Mouse (Mus musculus) testis, postnatal 14 days (tissue): ENCODE data around the gene Eif3a.

Experiments used
- DNase-seq: peaks from one replicate; pipeline ENCODE4 v3.0.0; 2021; ENCODE audit warnings: low spot score

Eif3a gene

DNA sequence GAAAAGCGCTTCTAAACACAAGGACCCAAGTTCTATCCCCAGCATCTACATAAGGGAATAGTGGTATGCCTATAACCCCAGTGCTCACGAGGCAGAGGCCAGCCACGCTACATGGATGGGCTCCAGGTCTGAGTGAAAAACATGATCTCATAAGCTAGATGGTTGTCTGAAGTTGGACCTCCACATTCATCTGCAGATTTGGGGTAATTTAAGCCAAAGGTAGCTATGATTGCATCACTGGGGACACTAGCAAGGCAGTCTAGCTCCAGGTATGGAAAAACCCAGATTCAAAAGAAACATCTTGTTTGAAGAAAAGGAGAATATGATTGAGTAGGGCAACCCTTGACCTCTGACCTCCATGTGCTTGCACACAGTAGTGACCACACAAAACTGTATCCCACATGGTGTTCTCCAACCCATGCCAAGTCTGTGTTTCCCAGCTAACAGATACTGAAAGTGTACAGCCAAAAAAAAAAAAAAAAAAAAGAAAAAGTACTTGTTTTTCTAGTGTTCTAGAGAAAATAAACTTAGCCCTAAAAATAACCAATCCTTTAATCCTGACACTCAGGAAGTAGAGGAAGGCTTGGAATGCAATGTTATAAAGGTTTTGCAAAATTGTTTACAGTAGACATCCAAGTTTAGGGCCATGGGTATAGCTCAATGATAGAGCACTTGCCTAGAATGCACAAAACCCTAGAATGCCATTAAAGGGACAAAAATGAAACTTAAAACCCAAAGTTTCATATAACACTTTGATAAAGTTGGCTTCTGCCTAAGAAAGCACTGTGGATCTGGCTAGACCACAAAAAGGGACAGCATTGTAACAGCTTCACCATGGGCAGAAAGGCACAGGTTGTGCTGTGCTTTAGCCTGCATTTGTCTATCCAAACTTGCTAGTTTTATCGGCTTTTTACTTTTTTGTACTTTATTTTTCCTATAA is 31.3 kb downstream of the Eif3a start:
- DNase-seq = no peak

DNA sequence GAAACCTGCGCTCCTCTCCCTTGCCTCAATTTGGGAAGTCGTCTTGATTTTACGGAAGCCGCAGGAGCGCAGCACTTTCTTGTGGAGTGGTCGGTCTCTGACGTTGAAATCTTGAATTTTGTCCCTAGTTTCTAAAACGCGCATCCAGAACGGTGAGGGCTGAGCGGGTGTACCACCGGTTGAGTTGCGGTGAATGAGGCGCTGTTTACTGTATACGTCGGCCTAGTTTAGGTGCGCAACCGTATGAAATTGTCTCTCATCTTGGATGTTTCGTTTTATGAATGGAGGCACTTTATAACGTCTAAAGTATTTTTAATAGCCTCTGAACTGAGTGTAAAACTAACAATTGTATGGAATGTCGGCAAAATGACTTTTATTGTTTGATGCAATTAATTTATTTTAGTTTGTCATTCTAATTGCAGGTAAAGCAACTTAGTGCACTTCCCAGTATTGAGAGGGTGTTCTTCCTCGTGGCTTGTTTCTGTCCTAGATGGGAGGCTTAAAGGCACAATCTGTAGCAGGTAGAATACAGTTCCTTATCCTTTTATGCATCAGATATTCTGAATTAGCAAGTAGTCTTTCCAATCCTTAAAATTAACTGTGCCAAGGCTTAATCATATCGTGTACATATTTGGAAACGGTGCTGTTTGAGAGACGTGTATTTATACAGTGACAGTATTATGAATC is 33.2 kb downstream of the Eif3a start:
- no peak for DNase-seq

DNA sequence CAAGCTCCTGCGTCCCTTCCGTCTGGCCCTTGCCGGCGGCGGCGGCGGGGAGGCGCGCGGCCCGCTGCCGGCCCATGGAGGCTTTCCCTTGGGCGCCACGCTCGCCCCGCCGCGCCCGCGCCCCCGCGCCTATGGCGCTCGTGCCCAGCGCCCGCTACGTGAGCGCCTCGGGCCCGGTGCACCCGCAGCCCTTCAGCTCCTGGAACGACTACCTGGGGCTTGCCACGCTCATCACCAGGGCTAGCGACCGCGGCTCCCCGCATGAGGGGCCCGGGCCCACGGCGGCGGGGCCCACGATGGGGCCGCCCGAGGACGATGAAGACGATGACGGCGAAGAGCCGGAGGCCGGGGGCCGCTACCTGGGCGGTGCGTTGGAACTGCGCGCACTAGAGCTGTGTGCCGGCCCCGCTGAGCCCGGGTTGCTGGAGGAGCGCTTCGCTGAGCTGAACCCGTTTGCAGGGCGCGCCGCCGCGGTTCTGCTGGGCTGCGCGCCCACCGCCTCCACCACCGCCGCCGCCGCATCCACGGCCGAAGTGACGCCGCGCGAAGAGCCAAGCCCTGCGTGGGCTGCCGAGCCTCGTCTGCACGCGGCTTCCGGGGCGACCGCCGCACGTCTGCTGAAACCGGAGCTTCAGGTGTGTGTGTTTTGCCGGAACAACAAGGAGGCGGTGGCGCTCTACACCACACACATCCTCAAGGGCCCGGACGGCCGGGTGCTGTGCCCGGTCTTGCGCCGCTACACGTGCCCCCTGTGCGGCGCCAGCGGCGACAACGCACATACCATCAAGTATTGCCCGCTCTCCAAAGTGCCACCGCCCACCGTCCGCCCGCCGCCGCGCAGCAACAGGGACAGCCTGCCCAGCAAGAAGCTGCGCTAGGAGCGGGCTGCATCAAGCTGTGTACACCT is 34.0 kb downstream of the Eif3a start:
- DNase-seq = peak; percentile 68

DNA sequence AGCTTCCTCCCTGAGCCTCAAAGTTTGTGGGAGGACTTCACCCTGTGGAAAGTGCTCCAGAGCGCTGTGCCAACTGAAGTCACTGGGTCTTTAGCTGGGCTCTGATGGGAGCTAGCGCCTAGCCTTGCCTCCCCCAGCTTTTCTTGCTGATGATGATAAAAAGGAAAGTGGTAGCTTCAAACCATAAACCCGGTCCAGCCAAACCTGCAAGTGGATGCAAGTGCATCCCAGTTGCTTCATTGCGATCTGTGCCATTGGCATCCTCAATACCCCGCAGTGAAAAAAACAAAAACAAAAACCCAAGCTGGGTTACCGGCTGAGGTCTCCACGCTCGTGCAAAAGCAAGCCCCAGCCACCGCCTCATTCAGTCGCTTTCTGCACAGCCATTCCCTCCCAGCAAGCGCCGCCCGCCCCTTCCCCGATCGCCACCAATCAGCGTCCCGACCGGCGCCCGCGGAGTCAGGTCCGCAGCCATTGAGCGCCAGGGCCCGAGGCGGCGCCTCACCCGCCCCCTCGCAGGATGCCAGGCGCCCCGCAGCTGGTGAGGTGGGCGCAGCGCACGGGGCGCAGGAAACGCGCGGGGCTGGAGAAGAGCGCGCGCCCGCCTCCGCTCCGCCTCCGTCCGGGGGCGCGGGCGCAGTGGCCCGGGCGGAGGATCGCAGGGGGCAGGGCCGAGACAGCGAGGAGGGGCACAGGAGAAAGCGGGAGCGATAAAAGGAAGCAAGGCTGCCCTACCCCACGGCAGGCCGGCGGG is 34.8 kb downstream of the Eif3a start, which contains the start of gene Nanos1:
Gene Nanos1, plus strand, starts transcription at position 550 of the 754 bp plus-strand sequence.
- peak; percentile 90 for DNase-seq

DNA sequence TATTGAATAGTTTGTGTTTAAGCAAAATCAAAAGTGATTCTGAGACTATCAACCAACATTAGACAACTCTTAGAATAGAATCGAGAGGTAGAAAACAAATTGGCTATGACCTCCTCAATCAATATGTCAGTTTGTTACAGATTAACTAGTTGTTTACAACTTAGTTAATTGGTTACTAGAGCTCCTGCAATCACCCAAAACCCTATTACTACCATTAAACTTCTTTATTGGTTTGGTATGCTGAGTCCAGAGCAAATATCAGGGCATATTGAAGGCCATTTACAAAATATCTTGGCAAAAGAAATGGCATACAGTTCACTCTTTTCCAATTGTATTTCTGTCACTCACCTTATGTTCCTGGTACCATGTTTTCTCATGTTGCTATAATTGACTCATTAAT is 42.7 kb downstream of the Eif3a start:
- no peak for DNase-seq

DNA sequence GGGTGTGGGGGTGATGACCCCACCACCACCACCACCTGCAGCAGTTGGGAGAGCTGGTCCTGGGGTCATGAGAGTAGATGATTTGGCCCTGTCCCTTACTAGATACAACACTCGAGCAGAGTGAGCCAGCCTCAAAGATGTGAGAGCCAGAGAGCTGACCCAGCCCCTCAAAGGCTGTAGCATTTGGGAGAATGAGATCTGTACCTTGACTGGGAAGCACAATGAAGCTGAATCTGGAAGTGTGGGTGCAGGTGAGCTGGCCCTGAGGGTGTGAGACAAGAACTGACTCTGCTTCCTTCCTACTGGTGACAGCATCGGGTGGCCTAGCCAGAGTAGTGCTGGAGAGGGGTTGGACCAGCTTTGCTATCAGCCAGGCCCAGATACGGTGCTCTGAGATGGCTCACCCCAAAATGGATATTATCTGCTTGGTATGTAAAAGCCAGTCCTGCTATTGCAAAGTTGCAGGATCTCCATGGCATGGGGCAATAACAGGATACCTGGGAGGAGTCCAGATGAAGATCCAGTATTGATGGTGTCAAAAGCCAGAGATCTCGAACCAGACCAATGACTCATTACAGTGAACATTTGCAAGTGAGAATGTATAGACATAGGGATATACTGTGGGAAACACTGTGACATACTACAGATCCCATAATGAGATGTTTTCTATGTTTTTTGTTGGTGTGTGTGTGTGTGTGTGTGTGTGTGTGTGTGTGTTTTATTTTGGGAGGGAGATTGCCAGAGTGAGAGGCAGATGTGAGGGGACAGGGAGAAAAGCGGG is 46.5 kb downstream of the Eif3a start:
- no peak for DNase-seq

DNA sequence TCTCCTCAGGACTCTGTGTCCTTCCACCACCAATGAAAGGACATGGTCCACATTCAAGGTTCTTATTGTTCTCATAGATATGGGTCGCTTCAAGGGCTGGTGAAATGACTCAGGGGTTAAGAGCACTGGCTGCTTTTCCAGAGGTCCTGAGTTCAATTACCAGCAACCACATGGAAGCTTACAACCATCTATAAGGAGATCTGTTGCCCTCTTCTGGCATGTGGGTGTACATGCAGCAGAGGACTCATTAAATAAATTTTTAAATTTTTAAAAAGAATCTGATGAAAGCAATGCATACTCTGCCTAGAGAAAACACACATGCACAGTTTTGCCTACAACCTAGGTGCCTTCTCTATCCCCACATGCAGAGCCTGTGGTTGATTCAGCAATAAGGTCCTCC is 49.9 kb downstream of the Eif3a start:
- no peak for DNase-seq

DNA sequence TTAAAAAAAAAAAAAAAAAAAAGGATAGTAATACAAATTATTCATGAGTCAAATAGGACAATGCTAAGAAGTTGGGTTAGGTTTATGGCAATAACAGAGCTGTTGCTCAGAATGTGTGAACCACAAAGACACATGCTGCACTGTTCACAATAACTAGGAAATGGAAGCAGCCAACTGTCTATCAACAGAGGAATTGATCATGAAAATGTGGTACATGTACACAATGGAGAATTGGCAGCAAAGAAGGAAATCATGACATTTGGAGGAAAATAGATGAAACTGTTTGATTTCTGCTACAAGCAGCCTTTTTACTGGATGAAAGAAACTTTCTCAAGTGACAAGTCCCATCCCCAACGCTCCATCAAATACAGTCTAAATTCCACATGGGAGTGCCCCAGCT is 58.5 kb downstream of the Eif3a start:
- DNase-seq = no peak

DNA sequence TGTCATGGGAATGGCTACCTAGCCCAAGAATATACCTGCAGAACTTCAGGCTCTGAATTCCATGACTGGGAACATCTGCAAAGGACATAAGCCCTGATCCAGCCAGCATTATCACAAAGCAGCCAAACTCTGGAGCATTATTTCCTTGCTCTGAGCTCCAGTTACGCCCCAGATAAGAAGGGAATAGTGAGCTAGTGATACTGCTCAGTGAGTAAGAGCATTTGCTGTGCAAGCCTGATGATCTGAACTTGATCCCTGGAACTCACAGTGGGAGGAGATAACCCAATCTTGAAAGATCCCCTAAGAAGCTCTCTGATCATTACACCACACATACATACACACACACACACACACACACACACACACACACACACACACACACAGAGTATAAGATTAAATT is 59.2 kb downstream of the Eif3a start:
- DNase-seq = no peak

DNA sequence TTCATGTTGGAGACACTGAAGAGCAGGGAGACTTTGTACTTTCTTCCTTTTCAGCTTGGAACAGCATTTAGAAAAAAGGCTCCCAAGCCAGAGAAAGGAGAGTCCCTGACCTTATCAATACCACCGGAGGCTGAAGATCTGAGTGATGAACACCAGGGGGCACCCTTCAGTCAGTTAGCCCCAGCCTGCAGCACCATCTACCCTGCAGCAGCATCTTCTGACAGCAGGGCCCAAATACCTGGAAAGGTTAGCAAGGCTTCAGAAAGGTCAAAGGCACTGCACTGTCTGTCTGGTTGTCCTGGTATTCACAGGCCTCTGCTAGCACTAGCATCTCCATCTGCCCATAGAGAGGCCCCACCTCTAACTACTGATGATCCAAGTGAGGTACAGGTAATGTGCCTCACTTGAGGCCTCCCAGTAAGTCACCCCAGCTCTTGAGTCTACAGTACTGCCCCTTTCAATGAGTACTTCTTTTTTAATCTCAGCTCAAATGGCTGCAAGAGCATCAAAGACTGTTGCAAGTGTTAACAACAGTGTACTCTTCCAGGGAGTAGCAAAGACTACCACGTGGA is 60.1 kb downstream of the Eif3a start:
- DNase-seq = peak; percentile 40

DNA sequence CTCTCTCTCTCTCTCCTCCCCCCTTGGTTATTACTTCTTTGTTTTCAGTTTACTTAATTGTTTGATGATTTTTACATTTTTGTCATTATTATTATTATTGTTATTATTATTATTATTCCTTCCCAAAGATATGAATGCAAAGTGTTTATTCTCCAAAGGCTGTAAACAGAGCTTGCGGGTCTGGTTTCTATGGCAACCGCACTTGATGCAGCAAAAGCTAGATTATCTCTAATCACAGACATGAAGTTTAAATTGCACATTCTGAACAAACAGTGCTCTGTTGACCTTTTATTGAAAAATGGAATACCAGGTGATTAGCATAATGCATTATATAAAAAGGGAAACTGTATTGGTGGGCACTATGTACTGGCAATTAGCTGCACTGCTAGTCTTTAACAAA is 74.1 kb downstream of the Eif3a start:
- no peak for DNase-seq

DNA sequence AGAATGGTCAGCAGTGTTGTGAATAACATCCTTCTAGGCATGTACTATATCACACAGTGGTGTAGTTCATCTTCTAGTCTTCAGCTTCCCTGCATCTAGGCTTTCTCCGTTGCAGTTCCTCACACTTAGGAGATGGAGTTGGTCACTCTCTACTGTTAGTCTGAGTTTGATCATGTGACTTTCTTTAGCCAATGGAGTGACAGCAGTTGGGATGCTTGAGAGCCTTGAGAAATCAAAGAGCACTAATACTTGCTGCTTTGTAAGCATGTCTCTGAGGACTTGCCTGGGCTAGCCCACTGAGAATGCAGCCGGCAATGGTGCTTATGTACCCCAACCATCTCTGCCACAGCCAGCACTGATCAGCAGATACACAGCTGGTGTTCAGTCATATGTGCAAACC is 77.9 kb downstream of the Eif3a start:
- no peak for DNase-seq
